Mouse (Mus musculus): ENCODE measurements at regions not wholly inside any gene's neighbourhood (a gene's known extent, or its start where the extent isn't known, plus 50 kb on each side); places are given as distances from the start of the nearest gene placed in this dataset.

- Histone ChIP-seq H3K4me3 (ENCODE audit: low read depth, low read length) (no peak overlapping the region), H3K27ac (ENCODE audit: low read length) (no peak overlapping the region), H3K4me1 (ENCODE audit: insufficient read depth, low read depth, low read length) (no peaks in the 10 kb centered on the region), H3K4me2 (replicated peaks; ENCODE audit: low read depth, low read length) (no peak overlapping the region), H3K9ac (replicated peaks; ENCODE audit: low read depth) (no peak overlapping the region), H3K27me3 (replicated peaks; ENCODE audit: insufficient read depth, low read length) (no peaks in the 10 kb centered on the region), H3K9me3 (ENCODE audit: low read length) (no peaks in the 10 kb centered on the region), H3K36me3 (ENCODE audit: insufficient read depth, low read length) (no peaks in the 10 kb centered on the region)
- WGBS, result 87% methylated on average over 1 of the region's 1 CpGs
- ATAC-seq (no peak), DNase-seq (ENCODE audit: low spot score) (no peak)
- no peak for TF ChIP-seq CTCF (IDR thresholded peaks at IDR 0.05)
- TF ChIP-seq EP300 (IDR thresholded peaks at IDR 0.05), result no peak
Observed at GRCm38 (mm10) chr3:62217335-62217734, 120.8 kb upstream of the Arhgef26 start.

- H3K9ac ChIP-seq (replicated peaks; ENCODE audit: low read depth), result no peak overlapping the region
- no peak overlapping the region for H3K27ac ChIP-seq (ENCODE audit: low read length)
- no peaks in the 10 kb centered on the region for H3K36me3 ChIP-seq (ENCODE audit: insufficient read depth, low read length)
- 62% methylated on average over 2 of the region's 2 CpGs for WGBS
- no peaks in the 10 kb centered on the region for H3K9me3 ChIP-seq (ENCODE audit: low read length)
- no peak overlapping the region for H3K4me3 ChIP-seq (ENCODE audit: low read depth, low read length)
- DNase-seq (ENCODE audit: low spot score), result no peak
- TF ChIP-seq CTCF (IDR thresholded peaks at IDR 0.05) (no peak), EP300 (IDR thresholded peaks at IDR 0.05) (no peak)
- no peaks in the 10 kb centered on the region for H3K4me1 ChIP-seq (ENCODE audit: insufficient read depth, low read depth, low read length)
- H3K4me2 ChIP-seq (replicated peaks; ENCODE audit: low read depth, low read length), result no peak overlapping the region
- no peaks in the 10 kb centered on the region for H3K27me3 ChIP-seq (replicated peaks; ENCODE audit: insufficient read depth, low read length)
- ATAC-seq, result no peak
Observed at GRCm38 (mm10) chr3:62227697-62228096, 110.4 kb upstream of the Arhgef26 start.

GRCm38 (mm10) chr3:62228156-62228555, 110.0 kb upstream of the Arhgef26 start:
- Histone ChIP-seq H3K4me1 (ENCODE audit: insufficient read depth, low read depth, low read length) (no peaks in the 10 kb centered on the region), H3K4me2 (replicated peaks; ENCODE audit: low read depth, low read length) (no peak overlapping the region), H3K27ac (ENCODE audit: low read length) (no peak overlapping the region), H3K9me3 (ENCODE audit: low read length) (no peaks in the 10 kb centered on the region), H3K27me3 (replicated peaks; ENCODE audit: insufficient read depth, low read length) (no peaks in the 10 kb centered on the region), H3K9ac (replicated peaks; ENCODE audit: low read depth) (no peak overlapping the region), H3K36me3 (ENCODE audit: insufficient read depth, low read length) (no peaks in the 10 kb centered on the region), H3K4me3 (ENCODE audit: low read depth, low read length) (no peak overlapping the region)
- DNase-seq (ENCODE audit: low spot score) (no peak), ATAC-seq (no peak)
- 80% methylated on average over 3 of the region's 3 CpGs for WGBS
- TF ChIP-seq EP300 (IDR thresholded peaks at IDR 0.05) (no peak), CTCF (IDR thresholded peaks at IDR 0.05) (no peak)

GRCm38 (mm10) chr3:62241031-62241430, 97.1 kb upstream of the Arhgef26 start:
- ATAC-seq, result no peak
- no peak for TF ChIP-seq EP300 (IDR thresholded peaks at IDR 0.05)
- TF ChIP-seq CTCF (IDR thresholded peaks at IDR 0.05), result no peak
- Histone ChIP-seq H3K27ac (ENCODE audit: low read length) (no peak overlapping the region), H3K4me1 (ENCODE audit: insufficient read depth, low read depth, low read length) (no peaks in the 10 kb centered on the region), H3K9ac (replicated peaks; ENCODE audit: low read depth) (no peak overlapping the region), H3K4me2 (replicated peaks; ENCODE audit: low read depth, low read length) (no peak overlapping the region), H3K36me3 (ENCODE audit: insufficient read depth, low read length) (no peaks in the 10 kb centered on the region), H3K9me3 (ENCODE audit: low read length) (no peaks in the 10 kb centered on the region), H3K4me3 (ENCODE audit: low read depth, low read length) (no peak overlapping the region), H3K27me3 (replicated peaks; ENCODE audit: insufficient read depth, low read length) (no peaks in the 10 kb centered on the region)
- WGBS, result 78% methylated on average over 3 of the region's 3 CpGs
- no peak for DNase-seq (ENCODE audit: low spot score)

GRCm38 (mm10) chr3:62271703-62272102, 66.4 kb upstream of the Arhgef26 start:
- no peaks in the 10 kb centered on the region for H3K36me3 ChIP-seq (ENCODE audit: insufficient read depth, low read length)
- TF ChIP-seq EP300 (IDR thresholded peaks at IDR 0.05) (no peak), CTCF (IDR thresholded peaks at IDR 0.05) (no peak)
- H3K4me3 ChIP-seq (ENCODE audit: low read depth, low read length), result no peak overlapping the region
- no peak overlapping the region for H3K9ac ChIP-seq (replicated peaks; ENCODE audit: low read depth)
- ATAC-seq, result no peak
- no peaks in the 10 kb centered on the region for H3K9me3 ChIP-seq (ENCODE audit: low read length)
- H3K27ac ChIP-seq (ENCODE audit: low read length), result no peak overlapping the region
- H3K4me1 ChIP-seq (ENCODE audit: insufficient read depth, low read depth, low read length), result no peaks in the 10 kb centered on the region
- DNase-seq (ENCODE audit: low spot score), result no peak
- WGBS, result 66% methylated on average over 4 of the region's 4 CpGs
- H3K27me3 ChIP-seq (replicated peaks; ENCODE audit: insufficient read depth, low read length), result no peaks in the 10 kb centered on the region
- no peak overlapping the region for H3K4me2 ChIP-seq (replicated peaks; ENCODE audit: low read depth, low read length)

GRCm38 (mm10) chr3:62278279-62278678, 59.9 kb upstream of the Arhgef26 start:
- no peaks in the 10 kb centered on the region for H3K9me3 ChIP-seq (ENCODE audit: low read length)
- no peak overlapping the region for H3K4me3 ChIP-seq (ENCODE audit: low read depth, low read length)
- DNase-seq (ENCODE audit: low spot score) (no peak), ATAC-seq (no peak)
- H3K4me1 ChIP-seq (ENCODE audit: insufficient read depth, low read depth, low read length), result no peaks in the 10 kb centered on the region
- no peak for TF ChIP-seq CTCF (IDR thresholded peaks at IDR 0.05)
- no peak for TF ChIP-seq EP300 (IDR thresholded peaks at IDR 0.05)
- no peak overlapping the region for H3K9ac ChIP-seq (replicated peaks; ENCODE audit: low read depth)
- no peaks in the 10 kb centered on the region for H3K36me3 ChIP-seq (ENCODE audit: insufficient read depth, low read length)
- no peaks in the 10 kb centered on the region for H3K27me3 ChIP-seq (replicated peaks; ENCODE audit: insufficient read depth, low read length)
- no peak overlapping the region for H3K4me2 ChIP-seq (replicated peaks; ENCODE audit: low read depth, low read length)
- no peak overlapping the region for H3K27ac ChIP-seq (ENCODE audit: low read length)
- 62% methylated on average over 3 of the region's 3 CpGs for WGBS

GRCm38 (mm10) chr3:62280960-62281359, 57.2 kb upstream of the Arhgef26 start:
- WGBS, result 49% methylated on average over 2 of the region's 2 CpGs
- Histone ChIP-seq H3K4me3 (ENCODE audit: low read depth, low read length) (no peak overlapping the region), H3K27me3 (replicated peaks; ENCODE audit: insufficient read depth, low read length) (no peaks in the 10 kb centered on the region), H3K9ac (replicated peaks; ENCODE audit: low read depth) (no peak overlapping the region), H3K4me1 (ENCODE audit: insufficient read depth, low read depth, low read length) (no peaks in the 10 kb centered on the region), H3K4me2 (replicated peaks; ENCODE audit: low read depth, low read length) (no peak overlapping the region), H3K9me3 (ENCODE audit: low read length) (no peaks in the 10 kb centered on the region), H3K27ac (ENCODE audit: low read length) (no peak overlapping the region), H3K36me3 (ENCODE audit: insufficient read depth, low read length) (no peaks in the 10 kb centered on the region)
- ATAC-seq (no peak), DNase-seq (ENCODE audit: low spot score) (no peak)
- TF ChIP-seq CTCF (IDR thresholded peaks at IDR 0.05) (no peak), EP300 (IDR thresholded peaks at IDR 0.05) (no peak)
